ENCODE assay signal across 17 mouse cellular contexts in the genomic region with DNA sequence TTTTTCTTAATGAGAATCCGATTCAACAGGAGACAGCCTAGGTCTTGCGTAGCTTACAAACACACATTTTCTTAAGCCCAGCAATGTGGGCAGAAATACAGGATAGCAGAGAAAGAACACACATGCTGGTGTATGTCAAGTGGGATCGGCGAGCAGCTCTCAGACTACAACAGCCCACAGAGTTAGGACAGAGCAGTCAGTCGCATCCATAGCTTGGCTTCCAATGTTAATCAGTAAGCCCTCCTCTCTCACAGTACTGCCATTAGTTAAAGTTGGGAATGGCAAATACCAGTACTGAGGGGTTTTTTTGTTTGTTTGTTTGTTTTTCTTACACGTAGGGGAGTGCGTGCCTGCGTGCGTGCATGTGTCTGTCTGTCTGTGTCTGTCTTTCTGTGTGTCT.
"Had no signal": no experiment of that assay in that cellular context is flagged by ENCODE, and none has a peak within 500 bp of the region (broad histone marks: within the 10 kb centered on the region; RNA-seq: fewer than 3 reads in every experiment).

No protein-coding gene starts in this region.

- H3K4me2 ChIP-seq: lung, embryonic 15.5 days; midbrain, embryonic 11.5 days; midbrain, embryonic 13.5 days; midbrain, embryonic 15.5 days; neural tube, embryonic 12.5 days; stomach, embryonic 15.5 days had no signal

- H3K9ac ChIP-seq: lung, embryonic 15.5 days; midbrain, embryonic 13.5 days; midbrain, embryonic 15.5 days; neural tube, embryonic 12.5 days; stomach, embryonic 15.5 days had no signal

- H3K4me3 ChIP-seq: lung, embryonic 15.5 days; megakaryocyte, embryonic 14.5 days; midbrain, embryonic 13.5 days; midbrain, embryonic 15.5 days; neural tube, embryonic 12.5 days; stomach, embryonic 15.5 days had no signal

- H3K27me3 ChIP-seq: lung, embryonic 15.5 days; megakaryocyte, embryonic 14.5 days; midbrain, embryonic 15.5 days; stomach, embryonic 15.5 days had no signal

- ATAC-seq: lung, postnatal 0 days; midbrain, embryonic 13.5 days; midbrain, embryonic 15.5 days had no signal

- DNase-seq: lung, adult 2 months; lung, postnatal 14 days; lung, postnatal 36 days; right cerebral cortex, postnatal 14 days; thymus, adult 2 months; thymus, postnatal 25 days; thymus, postnatal 4 days had no signal

- H3K27ac ChIP-seq: lung, embryonic 15.5 days; macrophage; midbrain, embryonic 13.5 days; midbrain, embryonic 15.5 days; neural tube, embryonic 12.5 days; stomach, embryonic 15.5 days; stomach, postnatal 0 days had no signal

- H3K4me1 ChIP-seq: lung, embryonic 15.5 days; neural tube, embryonic 12.5 days; stomach, embryonic 15.5 days had no signal

- H3K36me3 ChIP-seq: lung, embryonic 15.5 days; midbrain, embryonic 13.5 days; midbrain, embryonic 15.5 days; neural tube, embryonic 12.5 days; stomach, embryonic 15.5 days had no signal

- H3K9me3 ChIP-seq: lung, embryonic 15.5 days; megakaryocyte, embryonic 14.5 days; midbrain, embryonic 13.5 days; midbrain, embryonic 15.5 days; neural tube, embryonic 12.5 days; stomach, embryonic 15.5 days had no signal
